Mouse (Mus musculus): ENCODE measurements at regions not wholly inside any gene's neighbourhood (a gene's known extent, or its start where the extent isn't known, plus 50 kb on each side); places are given as distances from the start of the nearest gene placed in this dataset.

- Histone ChIP-seq H3K4me2 (ENCODE audit: low read length) (no peak overlapping the region), H3K9me3 (ENCODE audit: control insufficient read depth, low read length) (peaks cover 4% of the 10 kb centered on the region; the same call in 1 of the 2 replicates), H3K9ac (ENCODE audit: low read length) (no peak overlapping the region), H3K4me3 (ENCODE audit: control insufficient read depth in 1 of 2, insufficient read depth in 1 of 2, low read depth in 1 of 2, low read length in 2 of 2) (no peak overlapping the region), H3K27ac (replicated peaks in 1 of 2; ENCODE audit: control insufficient read depth in 1 of 2, insufficient read depth in 1 of 2, low read depth in 2 of 2, low read length in 2 of 2) (no peak overlapping the region), H3K27me3 (ENCODE audit: control insufficient read depth, insufficient read depth, low read length) (no peaks in the 10 kb centered on the region), H3K4me1 (ENCODE audit: control insufficient read depth in 2 of 2, insufficient read depth in 2 of 2, low read length in 2 of 2) (peaks cover 7 to 11% of the 10 kb centered on the region in 2 experiments), H3K36me3 (ENCODE audit: control insufficient read depth, insufficient read depth, low read length) (no peaks in the 10 kb centered on the region)
- ATAC-seq (ENCODE audit: insufficient number of reproducible peaks, insufficient read depth, low FRiP score, low read depth), result no peak
- 93% methylated on average over 9 of the region's 9 CpGs for WGBS
These were observed 147.6 kb upstream of the 1600014C23Rik start for GRCm38 (mm10) chr17:45881284-45881683.

- Histone ChIP-seq H3K36me3 (ENCODE audit: control insufficient read depth, insufficient read depth, low read length) (no peaks in the 10 kb centered on the region), H3K4me1 (ENCODE audit: control insufficient read depth in 2 of 2, insufficient read depth in 2 of 2, low read length in 2 of 2) (peaks cover 2 to 6% of the 10 kb centered on the region in 2 experiments), H3K27ac (replicated peaks in 1 of 2; ENCODE audit: control insufficient read depth in 1 of 2, insufficient read depth in 1 of 2, low read depth in 2 of 2, low read length in 2 of 2) (no peak overlapping the region), H3K27me3 (ENCODE audit: control insufficient read depth, insufficient read depth, low read length) (peaks cover 3% of the 10 kb centered on the region; the same call in 1 of the 2 replicates), H3K4me3 (ENCODE audit: control insufficient read depth in 1 of 2, insufficient read depth in 1 of 2, low read depth in 1 of 2, low read length in 2 of 2) (no peak overlapping the region), H3K4me2 (ENCODE audit: low read length) (no peak overlapping the region), H3K9ac (ENCODE audit: low read length) (no peak overlapping the region), H3K9me3 (ENCODE audit: control insufficient read depth, low read length) (peaks cover 4% of the 10 kb centered on the region; the same call in 1 of the 2 replicates)
- ATAC-seq (ENCODE audit: insufficient number of reproducible peaks, insufficient read depth, low FRiP score, low read depth), result no peak
- 80% methylated on average over 6 of the region's 6 CpGs for WGBS
These were observed 147.1 kb upstream of the 1600014C23Rik start for GRCm38 (mm10) chr17:45880761-45881160.

GRCm38 (mm10) chr17:45879478-45880250 lies 146.0 kb upstream of the 1600014C23Rik start:
- H3K9me3 ChIP-seq (ENCODE audit: control insufficient read depth, low read length), result peaks cover 4% of the 10 kb centered on the region; the same call in 1 of the 2 replicates
- no peak overlapping the region for H3K4me2 ChIP-seq (ENCODE audit: low read length)
- H3K4me3 ChIP-seq (ENCODE audit: control insufficient read depth in 1 of 2, insufficient read depth in 1 of 2, low read depth in 1 of 2, low read length in 2 of 2), result no peak overlapping the region
- no peaks in the 10 kb centered on the region for H3K36me3 ChIP-seq (ENCODE audit: control insufficient read depth, insufficient read depth, low read length)
- peaks cover 13% of the 10 kb centered on the region; the same call in 1 of the 2 replicates for H3K27me3 ChIP-seq (ENCODE audit: control insufficient read depth, insufficient read depth, low read length)
- no peak overlapping the region for H3K27ac ChIP-seq (replicated peaks in 1 of 2; ENCODE audit: control insufficient read depth in 1 of 2, insufficient read depth in 1 of 2, low read depth in 2 of 2, low read length in 2 of 2)
- 56% methylated on average over 6 of the region's 6 CpGs for WGBS
- H3K4me1 ChIP-seq (ENCODE audit: control insufficient read depth in 2 of 2, insufficient read depth in 2 of 2, low read length in 2 of 2), result no peaks in the 10 kb centered on the region; a peak in 1 of 4 replicates
- no peak overlapping the region for H3K9ac ChIP-seq (ENCODE audit: low read length)
- ATAC-seq (ENCODE audit: insufficient number of reproducible peaks, insufficient read depth, low FRiP score, low read depth), result no peak

- H3K9ac ChIP-seq (ENCODE audit: low read length), result no peak overlapping the region
- ATAC-seq (ENCODE audit: insufficient number of reproducible peaks, insufficient read depth, low FRiP score, low read depth), result no peak
These were observed 144.8 kb upstream of the 1600014C23Rik start for GRCm38 (mm10) chr17:45878394-45878793.

GRCm38 (mm10) chr17:45875325-45875724 lies 141.7 kb upstream of the 1600014C23Rik start:
- H3K9me3 ChIP-seq (ENCODE audit: control insufficient read depth, low read length), result peaks cover 4% of the 10 kb centered on the region; the same call in 1 of the 2 replicates
- H3K36me3 ChIP-seq (ENCODE audit: control insufficient read depth, insufficient read depth, low read length), result no peaks in the 10 kb centered on the region
- H3K9ac ChIP-seq (ENCODE audit: low read length), result no peak overlapping the region
- peaks cover 15 to 20% of the 10 kb centered on the region in 2 experiments for H3K4me1 ChIP-seq (ENCODE audit: control insufficient read depth in 2 of 2, insufficient read depth in 2 of 2, low read length in 2 of 2)
- no peak overlapping the region for H3K4me3 ChIP-seq (ENCODE audit: control insufficient read depth in 1 of 2, insufficient read depth in 1 of 2, low read depth in 1 of 2, low read length in 2 of 2)
- no peak overlapping the region for H3K4me2 ChIP-seq (ENCODE audit: low read length)
- peaks cover 43% of the 10 kb centered on the region for H3K27me3 ChIP-seq (ENCODE audit: control insufficient read depth, insufficient read depth, low read length)
- WGBS, result 85% methylated on average over 8 of the region's 8 CpGs
- no peak for ATAC-seq (ENCODE audit: insufficient number of reproducible peaks, insufficient read depth, low FRiP score, low read depth)
- H3K27ac ChIP-seq (replicated peaks in 1 of 2; ENCODE audit: control insufficient read depth in 1 of 2, insufficient read depth in 1 of 2, low read depth in 2 of 2, low read length in 2 of 2), result no peak overlapping the region

More at GRCm38 (mm10) chr17:45878394-45878793, 144.8 kb upstream of the 1600014C23Rik start:
- peaks cover 20% of the 10 kb centered on the region for H3K27me3 ChIP-seq (ENCODE audit: control insufficient read depth, insufficient read depth, low read length)
- H3K4me1 ChIP-seq (ENCODE audit: control insufficient read depth in 2 of 2, insufficient read depth in 2 of 2, low read length in 2 of 2), result peaks cover 6 to 9% of the 10 kb centered on the region in 2 experiments
- no peak overlapping the region for H3K4me2 ChIP-seq (ENCODE audit: low read length)
- no peak overlapping the region for H3K27ac ChIP-seq (replicated peaks in 1 of 2; ENCODE audit: control insufficient read depth in 1 of 2, insufficient read depth in 1 of 2, low read depth in 2 of 2, low read length in 2 of 2)
- peaks cover 4% of the 10 kb centered on the region; the same call in 1 of the 2 replicates for H3K9me3 ChIP-seq (ENCODE audit: control insufficient read depth, low read length)
- H3K36me3 ChIP-seq (ENCODE audit: control insufficient read depth, insufficient read depth, low read length), result no peaks in the 10 kb centered on the region
- WGBS, result 89% methylated on average over 6 of the region's 6 CpGs
- H3K4me3 ChIP-seq (ENCODE audit: control insufficient read depth in 1 of 2, insufficient read depth in 1 of 2, low read depth in 1 of 2, low read length in 2 of 2), result no peak overlapping the region

- Histone ChIP-seq H3K36me3 (ENCODE audit: control insufficient read depth, insufficient read depth, low read length) (no peaks in the 10 kb centered on the region), H3K4me2 (ENCODE audit: low read length) (peak overlapping the region; percentile 51), H3K9me3 (ENCODE audit: control insufficient read depth, low read length) (peaks cover 4% of the 10 kb centered on the region; the same call in 1 of the 2 replicates), H3K27me3 (ENCODE audit: control insufficient read depth, insufficient read depth, low read length) (peaks cover 43% of the 10 kb centered on the region), H3K4me3 (ENCODE audit: control insufficient read depth in 1 of 2, insufficient read depth in 1 of 2, low read depth in 1 of 2, low read length in 2 of 2) (no peak overlapping the region; a peak in 1 of 4 replicates), H3K4me1 (ENCODE audit: control insufficient read depth in 2 of 2, insufficient read depth in 2 of 2, low read length in 2 of 2) (peaks cover 15 to 20% of the 10 kb centered on the region in 2 experiments), H3K27ac (replicated peaks in 1 of 2; ENCODE audit: control insufficient read depth in 1 of 2, insufficient read depth in 1 of 2, low read depth in 2 of 2, low read length in 2 of 2) (no peak overlapping the region), H3K9ac (ENCODE audit: low read length) (0 out of 2 replicates have a peak overlapping the region, but pooled peaks have one; percentile 11)
- no peak for ATAC-seq (ENCODE audit: insufficient number of reproducible peaks, insufficient read depth, low FRiP score, low read depth)
- 18% methylated on average over 8 of the region's 8 CpGs for WGBS
These were observed 140.4 kb upstream of the 1600014C23Rik start for GRCm38 (mm10) chr17:45873996-45874395.

- no peak; the same call in 1 of the 2 replicates for ATAC-seq (ENCODE audit: insufficient number of reproducible peaks, insufficient read depth, low FRiP score, low read depth)
- Histone ChIP-seq H3K27me3 (ENCODE audit: control insufficient read depth, insufficient read depth, low read length) (peaks cover 43% of the 10 kb centered on the region), H3K9ac (ENCODE audit: low read length) (0 out of 2 replicates have a peak overlapping the region, but pooled peaks have one; percentile 11), H3K4me2 (ENCODE audit: low read length) (peak overlapping the region; percentile 51), H3K9me3 (ENCODE audit: control insufficient read depth, low read length) (peaks cover under 1% of the 10 kb centered on the region; the same call in 1 of the 2 replicates), H3K27ac (replicated peaks in 1 of 2; ENCODE audit: control insufficient read depth in 1 of 2, insufficient read depth in 1 of 2, low read depth in 2 of 2, low read length in 2 of 2) (no peak overlapping the region), H3K4me3 (ENCODE audit: control insufficient read depth in 1 of 2, insufficient read depth in 1 of 2, low read depth in 1 of 2, low read length in 2 of 2) (no peak overlapping the region; a peak in 1 of 4 replicates), H3K4me1 (ENCODE audit: control insufficient read depth in 2 of 2, insufficient read depth in 2 of 2, low read length in 2 of 2) (peaks cover 15 to 20% of the 10 kb centered on the region in 2 experiments), H3K36me3 (ENCODE audit: control insufficient read depth, insufficient read depth, low read length) (no peaks in the 10 kb centered on the region)
- WGBS, result 8% methylated on average over 21 of the region's 21 CpGs
These were observed 139.7 kb upstream of the 1600014C23Rik start for GRCm38 (mm10) chr17:45873200-45873955.

All from heart, embryonic 14.5 days (tissue).